Mouse (Mus musculus): ENCODE measurements at regions not wholly inside any gene's neighbourhood (a gene's known extent, or its start where the extent isn't known, plus 50 kb on each side); places are given as distances from the start of the nearest gene placed in this dataset.
"Not testable (repeated sequence)": the region's sequence is repeated elsewhere in the genome, so short reads cannot be mapped to it uniquely, and the experiment has no call there.

DNA sequence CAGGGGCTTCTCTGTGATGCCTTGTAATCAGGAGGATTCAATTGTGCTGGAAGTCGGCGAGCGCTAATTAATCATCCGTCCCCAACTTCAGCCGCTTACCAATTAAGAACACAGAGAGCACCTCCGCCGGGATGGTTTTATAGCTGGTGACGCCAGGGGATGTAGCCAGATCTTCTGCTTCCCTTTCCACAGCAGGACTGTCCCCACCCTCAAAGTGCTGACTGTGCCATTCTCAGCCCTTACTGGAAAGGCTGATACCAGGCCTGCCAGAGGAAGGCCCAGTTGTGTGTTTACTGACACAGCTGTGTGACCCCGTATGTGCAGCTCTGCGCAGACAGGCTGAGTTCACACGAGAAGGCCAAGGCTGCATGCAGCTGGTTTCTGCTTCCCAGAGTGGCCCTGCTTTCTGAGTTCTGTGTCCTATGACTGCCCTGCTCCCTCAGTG, 59.9 kb upstream of the Bend4 start:
- no peak for ATAC-seq (ENCODE audit: insufficient number of reproducible peaks, low FRiP score, low TSS enrichment)

DNA sequence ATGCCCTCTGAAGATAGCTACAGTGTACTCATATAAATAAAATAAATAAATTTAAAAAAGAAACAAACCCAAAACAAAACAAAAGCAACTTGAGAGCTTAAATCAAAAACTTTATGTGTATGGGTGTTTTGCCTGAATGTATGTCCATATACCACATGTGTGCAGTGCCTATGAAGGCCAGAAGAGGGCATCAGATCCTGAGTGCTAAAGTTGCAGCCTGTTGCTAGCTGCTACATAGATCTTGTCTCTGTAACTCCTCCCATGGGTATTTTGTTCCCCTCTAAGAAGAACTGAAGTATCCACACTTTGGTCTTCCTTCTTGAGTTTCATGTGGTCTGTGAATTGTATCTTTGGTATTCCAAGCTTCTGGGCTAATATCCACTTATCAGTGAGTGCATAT, 62.6 kb upstream of the Bend4 start:
- ATAC-seq (ENCODE audit: insufficient number of reproducible peaks, low FRiP score, low TSS enrichment) = not testable (repeated sequence)

DNA sequence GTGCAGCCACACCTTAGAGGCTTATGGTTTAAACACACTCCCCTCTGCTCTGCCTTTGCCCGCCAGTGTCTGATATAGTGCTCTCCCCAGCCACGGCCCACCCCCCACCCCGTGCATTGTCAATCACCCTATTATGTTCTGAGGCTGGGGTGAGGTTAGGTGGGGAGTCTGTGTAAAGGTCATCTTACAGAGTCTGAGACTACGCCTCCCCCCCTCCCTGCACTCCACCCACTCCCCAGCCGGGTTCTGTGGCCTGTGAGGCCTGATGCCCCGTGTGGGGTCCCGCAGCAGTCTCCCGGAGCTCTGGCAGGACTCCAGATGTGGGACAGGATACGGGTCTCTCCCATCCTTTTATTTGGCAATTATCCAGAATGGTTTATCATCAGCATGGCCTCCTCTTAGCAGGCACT, 64.8 kb upstream of the Bend4 start:
- ATAC-seq (ENCODE audit: insufficient number of reproducible peaks, low FRiP score, low TSS enrichment) = no peak

DNA sequence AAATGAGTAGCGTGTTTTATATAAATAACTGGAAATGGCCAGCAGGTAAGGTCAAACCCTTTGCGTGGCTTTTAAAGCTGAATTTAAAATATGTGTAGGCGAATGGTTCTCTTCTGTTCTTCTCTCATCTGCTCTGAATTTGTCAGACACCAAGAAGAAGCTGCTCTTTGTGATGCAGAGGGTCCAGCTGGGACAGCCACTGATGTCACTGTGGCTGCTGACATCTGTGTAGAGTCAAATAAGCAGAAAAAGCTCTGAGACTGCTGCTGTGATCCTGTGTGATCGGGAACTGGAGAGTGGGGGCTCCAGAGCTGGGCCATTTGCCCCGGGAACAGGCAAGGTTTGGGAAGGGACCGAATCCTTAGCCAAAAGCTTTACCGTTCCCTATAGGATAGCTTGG, 68.6 kb upstream of the Bend4 start:
- no peak for ATAC-seq (ENCODE audit: insufficient number of reproducible peaks, low FRiP score, low TSS enrichment)

DNA sequence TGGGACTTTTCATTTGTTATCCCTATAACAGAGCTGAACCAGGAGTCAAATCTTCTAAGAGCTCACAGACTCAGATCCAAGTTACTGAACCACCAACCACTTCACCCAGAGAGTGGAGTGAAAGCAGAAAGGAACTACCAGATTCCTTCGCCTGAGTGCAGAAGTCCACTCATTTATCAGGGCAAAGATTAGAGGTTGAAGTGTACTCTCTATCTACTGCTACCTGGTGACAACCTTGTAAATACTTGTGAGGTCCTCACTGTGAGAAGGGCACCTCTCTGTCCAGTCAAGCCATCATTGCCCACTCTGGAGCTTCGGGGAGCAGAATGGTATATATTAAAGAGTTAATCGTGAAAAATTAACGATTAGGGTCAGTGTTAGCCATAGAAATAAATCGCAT, 87.4 kb upstream of the Shisa3 start:
- no peak for ATAC-seq (ENCODE audit: insufficient number of reproducible peaks, low FRiP score, low TSS enrichment)

DNA sequence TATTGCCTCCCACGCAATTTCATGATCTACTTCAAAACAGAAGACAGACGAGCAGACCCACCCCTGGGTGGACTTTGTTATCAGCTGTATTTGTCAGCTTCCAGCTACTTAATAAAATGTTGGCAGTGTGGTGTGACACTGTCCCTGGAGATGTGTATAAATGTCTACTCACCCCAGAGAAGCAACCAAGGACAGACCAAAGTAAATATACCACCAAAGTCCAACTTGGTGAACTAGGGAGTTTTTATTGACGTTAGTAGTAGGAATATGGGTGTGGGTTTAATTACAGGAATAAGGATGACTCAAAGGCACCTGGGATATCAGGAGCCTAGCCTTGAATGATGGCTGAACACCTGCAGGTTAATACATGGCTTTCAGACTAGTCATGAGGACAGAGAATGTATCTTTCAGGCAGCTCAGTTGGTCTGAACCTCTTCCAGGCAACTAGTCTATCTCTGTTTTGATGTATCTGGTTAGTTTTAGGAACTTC, 86.2 kb upstream of the Shisa3 start:
- no peak for ATAC-seq (ENCODE audit: insufficient number of reproducible peaks, low FRiP score, low TSS enrichment)

DNA sequence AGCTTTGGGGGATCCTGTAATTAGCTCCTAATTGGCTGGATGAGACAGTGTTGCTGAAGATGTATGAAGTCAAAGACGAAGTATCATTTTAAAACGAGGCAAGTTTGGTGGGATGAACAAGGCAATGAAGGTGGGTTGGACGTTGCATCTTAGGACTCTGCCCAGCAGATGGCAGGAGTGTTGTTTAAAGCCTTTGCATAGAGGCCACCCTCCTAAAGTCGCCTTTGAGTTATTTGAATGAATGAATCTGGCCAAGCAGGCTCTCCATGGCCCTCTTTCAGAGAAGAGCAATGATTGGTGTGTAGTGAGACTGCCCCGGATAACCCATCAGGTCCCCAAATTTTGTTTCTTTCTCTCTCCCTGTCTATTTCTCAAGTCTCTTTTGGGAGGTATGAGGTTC, 77.5 kb upstream of the Shisa3 start:
- ATAC-seq (ENCODE audit: insufficient number of reproducible peaks, low FRiP score, low TSS enrichment) = no peak

DNA sequence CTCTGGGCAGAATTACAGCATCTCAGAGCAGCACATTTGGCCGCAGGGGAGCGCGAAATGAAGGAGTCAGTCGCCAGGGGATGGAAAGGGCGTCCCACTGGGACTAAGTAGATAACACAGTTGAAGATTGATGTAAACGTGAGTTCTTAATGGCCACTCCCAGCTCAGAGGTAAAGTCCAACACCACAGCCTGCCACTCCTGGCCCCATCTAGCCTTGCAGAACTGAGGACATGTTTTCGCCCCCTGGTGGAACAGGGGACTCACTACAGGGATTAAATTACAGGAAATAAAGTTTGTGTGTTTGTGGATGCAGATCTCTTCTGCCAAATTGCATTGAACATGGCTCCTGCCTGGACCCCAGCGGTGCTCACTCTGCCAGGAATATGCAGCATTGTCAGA, 76.7 kb upstream of the Shisa3 start:
- ATAC-seq (ENCODE audit: insufficient number of reproducible peaks, low FRiP score, low TSS enrichment) = no peak

DNA sequence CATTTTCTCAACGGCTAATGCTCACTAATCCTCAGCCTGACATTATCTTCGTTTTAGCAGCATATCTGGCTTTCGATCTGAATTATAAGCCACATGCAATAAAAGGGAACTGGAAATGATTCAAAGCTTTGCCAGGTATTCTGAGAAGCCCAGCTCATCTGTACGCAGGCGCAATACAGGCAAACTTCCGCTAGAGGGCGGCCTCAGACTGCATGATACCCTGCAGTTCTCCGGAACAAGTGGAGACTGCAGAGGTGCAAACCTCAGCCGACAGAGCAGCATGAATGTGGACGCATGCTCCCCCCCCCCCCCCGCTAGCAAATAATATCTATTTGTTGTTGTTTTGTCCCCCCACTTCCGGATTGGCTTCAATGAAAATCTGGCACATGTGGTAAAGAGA, 75.3 kb upstream of the Shisa3 start:
- peak; percentile 88 for ATAC-seq (ENCODE audit: insufficient number of reproducible peaks, low FRiP score, low TSS enrichment)

DNA sequence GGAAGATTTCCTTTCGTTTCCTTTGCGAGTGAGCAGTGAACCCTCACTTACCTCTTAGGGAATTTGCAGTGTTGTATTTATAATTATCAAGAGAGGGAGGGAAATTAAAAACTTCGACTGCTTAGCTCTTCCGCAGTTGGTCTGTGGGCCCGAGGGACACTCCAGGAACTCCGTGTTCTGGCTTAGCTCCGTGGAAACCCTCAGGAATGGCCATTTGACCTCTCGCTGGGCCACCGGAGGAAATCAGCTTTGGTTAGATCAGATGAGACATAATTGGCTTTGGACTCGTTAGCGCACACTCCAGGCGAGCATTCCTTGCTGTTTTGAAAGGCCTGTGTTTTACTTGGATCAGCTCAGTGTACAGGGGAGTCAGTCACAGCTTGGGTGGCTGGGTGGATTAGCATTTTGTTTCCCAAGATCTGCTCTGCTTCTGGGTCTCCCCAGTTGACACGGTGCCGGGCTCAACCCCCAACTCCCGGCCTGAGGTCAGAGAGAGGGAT, 74.9 kb upstream of the Shisa3 start:
- ATAC-seq (ENCODE audit: insufficient number of reproducible peaks, low FRiP score, low TSS enrichment) = peak; percentile 33; the same call in 1 of the 2 replicates

DNA sequence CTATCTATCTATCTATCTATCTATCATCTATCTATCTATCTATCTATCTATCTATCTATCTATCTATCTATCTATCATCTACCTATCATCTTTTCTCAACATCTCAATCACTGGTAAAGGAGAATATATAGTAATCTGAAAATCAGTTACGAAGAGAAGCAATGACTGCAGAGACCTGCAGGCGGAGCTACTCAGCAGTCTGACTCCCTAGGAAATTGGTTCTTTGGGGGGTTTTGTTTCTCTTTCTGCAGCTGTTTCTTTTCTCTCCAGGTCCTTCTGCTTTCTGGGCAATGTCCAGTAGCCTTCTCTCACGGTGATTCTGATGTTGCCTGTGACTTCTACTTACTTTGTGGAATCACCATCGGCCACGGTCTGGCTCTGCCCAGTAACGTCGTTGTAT, 73.6 kb upstream of the Shisa3 start:
- ATAC-seq (ENCODE audit: insufficient number of reproducible peaks, low FRiP score, low TSS enrichment) = no peak

DNA sequence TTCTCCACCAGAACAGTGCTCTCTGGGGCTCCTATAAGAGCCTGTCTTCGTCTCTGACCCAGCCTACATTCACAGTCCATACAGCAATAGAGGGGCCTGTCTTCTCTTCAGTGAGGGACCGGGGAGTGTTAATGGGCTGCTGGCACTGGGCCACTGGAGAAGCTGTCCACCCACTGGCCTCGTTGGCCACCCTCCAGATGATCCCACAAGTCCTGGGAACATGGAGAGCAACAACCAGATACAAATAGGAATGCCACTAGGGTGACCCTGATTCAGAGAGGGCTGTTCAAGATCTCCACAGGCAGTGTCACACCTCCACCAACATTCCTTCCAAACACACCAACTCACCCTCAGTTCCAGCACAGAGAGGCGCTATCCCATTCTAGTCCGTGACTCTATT, 69.7 kb upstream of the Shisa3 start:
- no peak for ATAC-seq (ENCODE audit: insufficient number of reproducible peaks, low FRiP score, low TSS enrichment)

DNA sequence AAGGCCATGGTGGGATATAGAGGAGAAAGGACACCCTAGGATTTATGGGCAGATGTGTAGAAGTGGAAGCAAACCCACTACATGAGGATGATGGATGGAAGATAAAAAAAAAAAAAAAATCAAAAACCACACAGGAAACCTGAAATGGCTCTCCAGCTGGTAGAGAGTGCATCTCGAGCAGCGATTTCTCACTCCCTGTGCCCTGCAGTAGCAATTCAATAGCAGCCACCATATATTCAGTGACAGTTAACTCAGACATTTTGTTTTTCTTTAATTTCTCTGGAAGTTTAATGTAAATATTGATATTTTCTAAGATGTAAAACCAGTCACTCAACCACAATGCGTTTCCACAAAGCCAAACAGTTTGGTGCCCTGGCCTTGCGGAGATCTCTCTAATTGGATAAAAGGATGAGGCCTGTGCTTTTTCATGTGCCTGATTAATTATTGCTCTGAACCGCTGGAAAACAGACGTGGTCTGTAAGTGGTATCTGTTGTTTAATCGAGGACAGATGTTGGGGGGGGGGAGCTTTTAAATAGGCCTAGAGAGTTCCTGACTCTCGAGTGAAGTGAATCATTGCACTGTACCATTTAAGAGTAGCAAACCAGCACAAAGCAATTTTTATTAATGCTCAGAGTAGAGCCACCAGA, 68.0 kb upstream of the Shisa3 start:
- no peak for ATAC-seq (ENCODE audit: insufficient number of reproducible peaks, low FRiP score, low TSS enrichment)

DNA sequence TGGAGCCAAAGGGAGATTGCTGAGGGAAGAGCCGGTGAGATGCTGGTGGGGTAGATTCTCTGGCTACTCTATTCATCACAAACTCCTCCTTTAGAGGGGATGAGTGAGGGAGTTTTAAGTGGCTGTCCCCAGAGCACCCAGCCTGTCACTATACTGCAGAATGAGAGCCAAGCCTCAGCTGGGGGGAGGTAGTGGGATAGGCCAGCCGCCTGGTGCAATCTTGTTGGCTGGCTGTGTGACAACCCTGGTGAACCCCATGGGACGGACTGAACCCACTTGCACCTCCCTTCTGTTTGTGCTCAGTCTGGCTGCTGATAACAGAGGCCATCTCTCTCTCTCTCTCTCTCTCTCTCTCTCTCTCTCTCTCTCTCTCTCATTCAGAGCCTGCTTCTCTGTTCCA, 65.8 kb upstream of the Shisa3 start:
- no peak for ATAC-seq (ENCODE audit: insufficient number of reproducible peaks, low FRiP score, low TSS enrichment)

DNA sequence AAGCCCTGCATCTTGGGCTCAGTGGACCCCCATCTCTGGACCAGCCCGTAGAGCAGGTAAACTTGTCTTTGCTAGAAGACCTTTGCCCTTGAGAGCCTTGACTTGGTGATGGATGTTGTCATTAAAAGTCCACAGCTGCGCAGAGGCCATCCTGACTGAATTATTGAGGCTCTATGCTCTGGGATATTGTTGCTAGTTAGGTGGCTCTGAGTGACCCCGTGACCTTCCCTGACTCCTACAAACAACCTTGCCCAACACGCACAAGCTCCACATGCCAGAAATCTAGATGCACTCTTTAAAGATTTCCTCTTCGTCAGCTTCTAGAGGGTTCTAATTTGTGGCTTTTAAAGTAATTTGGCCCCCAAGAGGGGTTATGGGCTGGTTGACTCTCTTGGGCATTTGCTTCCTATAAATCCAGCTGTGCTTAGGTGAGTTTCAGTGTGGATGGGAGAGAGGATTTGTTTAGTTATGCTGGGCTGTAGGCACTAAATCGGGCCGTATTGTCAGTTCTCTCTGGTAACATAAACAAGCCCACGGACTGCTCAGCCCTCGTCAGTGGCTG, 63.6 kb upstream of the Shisa3 start:
- no peak for ATAC-seq (ENCODE audit: insufficient number of reproducible peaks, low FRiP score, low TSS enrichment)

DNA sequence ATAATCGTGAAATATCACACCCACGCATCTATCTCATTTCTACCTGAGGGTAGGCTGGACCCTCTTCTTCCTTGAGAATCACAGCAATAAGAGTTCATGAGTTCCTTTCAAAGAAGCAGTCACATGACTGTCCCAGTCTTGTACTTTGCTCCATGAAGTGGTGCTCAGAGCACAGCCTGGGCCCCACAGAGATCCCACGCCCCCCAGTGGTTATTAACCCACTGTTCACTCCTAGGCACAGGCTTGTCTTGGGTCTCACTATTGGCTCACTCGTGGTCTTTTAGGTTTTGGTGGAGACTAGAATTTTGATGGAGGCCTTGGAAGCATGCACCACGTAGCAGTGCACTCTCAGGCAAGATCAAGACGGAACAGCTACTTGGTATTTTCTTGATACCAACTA, 57.4 kb upstream of the Shisa3 start:
- ATAC-seq (ENCODE audit: insufficient number of reproducible peaks, low FRiP score, low TSS enrichment) = no peak

DNA sequence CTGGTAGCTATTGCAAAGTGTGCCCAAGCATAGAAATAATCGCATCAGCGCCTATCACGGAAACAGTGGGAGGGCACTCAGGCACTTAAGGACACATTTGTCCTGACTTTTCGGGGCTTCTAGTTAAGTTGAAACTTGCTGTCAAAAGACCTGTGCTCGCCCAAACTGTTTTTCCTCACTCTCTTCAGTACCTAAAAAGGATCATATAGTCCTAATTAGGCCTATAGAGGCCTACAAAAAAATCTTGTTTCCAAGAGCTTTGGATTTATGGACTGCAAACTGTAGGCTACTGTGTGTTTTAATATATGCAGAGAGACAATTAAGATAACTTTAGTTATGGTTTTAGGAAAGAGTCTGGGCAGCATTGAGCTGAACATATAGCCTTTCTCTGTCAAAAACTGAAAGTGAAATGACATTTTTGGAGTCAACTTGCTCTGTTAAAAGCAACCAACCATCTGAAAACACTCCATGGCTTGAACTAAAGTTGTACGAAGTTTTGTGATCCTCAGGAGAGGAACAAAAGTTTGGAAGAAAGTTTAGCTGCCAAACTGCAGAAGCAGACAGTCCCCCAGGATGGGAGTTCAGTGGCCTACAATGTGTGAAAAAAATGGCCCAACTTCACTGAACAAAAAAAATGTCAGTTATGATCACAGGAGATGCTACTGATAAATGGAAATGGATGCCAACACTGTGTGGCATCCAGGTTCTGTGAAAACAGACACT, 55.9 kb upstream of the Shisa3 start:
- no peak for ATAC-seq (ENCODE audit: insufficient number of reproducible peaks, low FRiP score, low TSS enrichment)

DNA sequence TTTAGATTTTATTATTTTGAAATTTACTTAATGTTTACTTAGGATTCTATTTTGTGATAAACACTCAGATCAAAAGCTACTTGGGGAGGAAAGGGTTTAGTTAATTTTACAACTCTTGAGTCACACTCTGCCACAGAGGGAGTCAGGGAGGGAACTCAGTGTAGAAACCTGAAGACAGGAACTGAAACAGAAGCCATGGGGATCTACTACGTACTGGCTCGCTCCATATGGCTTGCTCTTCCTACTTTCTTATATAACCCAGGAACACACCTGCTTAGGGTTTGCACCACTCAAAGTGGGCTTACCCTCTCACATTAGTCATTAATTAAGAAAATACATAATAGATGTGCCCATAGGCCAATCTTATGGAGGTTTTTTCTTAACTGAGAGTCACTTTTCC, 54.8 kb upstream of the Shisa3 start:
- no peak for ATAC-seq (ENCODE audit: insufficient number of reproducible peaks, low FRiP score, low TSS enrichment)
